Mouse (Mus musculus) embryonic facial prominence, embryonic 12.5 days (tissue): Measurements from ENCODE around the gene Eml2. TPM values are rescaled to one million over a fixed set of nuclear protein-coding genes. Genes with fewer than 3 reads are reported as not detected.

Experiments used
- ATAC-seq: fragments of 200-750 bp; cut with Nextera tagmentation; 2 replicates; pipeline ENCODE4 v1.8.0; 2017; ENCODE audit not compliant: insufficient number of reproducible peaks, insufficient read depth, low FRiP score, low TSS enrichment
- H3K27ac ChIP-seq: fragments of 300-500 bp; sonication (generic); 2 replicates; pipeline ENCODE4 v1.5.1; 2016; ENCODE audit warnings: mild to moderate bottlenecking
- H3K27me3 ChIP-seq: fragments of 300-500 bp; sonication (generic); 2 replicates; pipeline ENCODE4 v1.6.1; 2016; ENCODE audit warnings: mild to moderate bottlenecking, moderate library complexity
- H3K36me3 ChIP-seq: fragments of 300-500 bp; sonication (generic); 2 replicates; pipeline ENCODE4 v1.6.1; 2016; ENCODE audit warnings: mild to moderate bottlenecking
- H3K4me1 ChIP-seq: fragments of 300-500 bp; sonication (generic); 2 replicates; pipeline ENCODE4 v1.6.1; 2016
- H3K4me2 ChIP-seq: fragments of 300-500 bp; sonication (generic); replicated peaks from 2 replicates; pipeline ENCODE4 v1.6.1; 2016; ENCODE audit warnings: mild to moderate bottlenecking, moderate library complexity
- H3K4me3 ChIP-seq: fragments of 300-500 bp; sonication (generic); 2 replicates; pipeline ENCODE4 v1.5.1; 2016; ENCODE audit warnings: mild to moderate bottlenecking
- H3K9ac ChIP-seq: fragments of 300-500 bp; sonication (generic); 2 replicates; pipeline ENCODE4 v1.6.1; 2016; ENCODE audit warnings: mild to moderate bottlenecking, moderate library complexity
- H3K9me3 ChIP-seq: fragments of 300-500 bp; sonication (generic); 2 replicates; pipeline ENCODE4 v1.6.1; 2016; ENCODE audit warnings: mild to moderate bottlenecking, moderate library complexity
- WGBS: fragments of 180-500 bp; shearing (Covaris S2); methylation state at CpG from one replicate; pipeline ENCODE4 v1.1.7; 2016; 5-methylcytosine and 5-hydroxymethylcytosine counted together
- polyA plus RNA-seq: library from polyadenylated mRNA; unstranded; fragments of >200 nt; fragmentation: Nextera tagmentation; extraction: Ambion mirVana; gene quantifications from 2 replicates; pipeline ENCODE4 v1.2.1, GENCODE M21; 2016

Eml2 gene
- polyA plus RNA-seq, 1 experiment from 2014 or later = 4.9 TPM

DNA sequence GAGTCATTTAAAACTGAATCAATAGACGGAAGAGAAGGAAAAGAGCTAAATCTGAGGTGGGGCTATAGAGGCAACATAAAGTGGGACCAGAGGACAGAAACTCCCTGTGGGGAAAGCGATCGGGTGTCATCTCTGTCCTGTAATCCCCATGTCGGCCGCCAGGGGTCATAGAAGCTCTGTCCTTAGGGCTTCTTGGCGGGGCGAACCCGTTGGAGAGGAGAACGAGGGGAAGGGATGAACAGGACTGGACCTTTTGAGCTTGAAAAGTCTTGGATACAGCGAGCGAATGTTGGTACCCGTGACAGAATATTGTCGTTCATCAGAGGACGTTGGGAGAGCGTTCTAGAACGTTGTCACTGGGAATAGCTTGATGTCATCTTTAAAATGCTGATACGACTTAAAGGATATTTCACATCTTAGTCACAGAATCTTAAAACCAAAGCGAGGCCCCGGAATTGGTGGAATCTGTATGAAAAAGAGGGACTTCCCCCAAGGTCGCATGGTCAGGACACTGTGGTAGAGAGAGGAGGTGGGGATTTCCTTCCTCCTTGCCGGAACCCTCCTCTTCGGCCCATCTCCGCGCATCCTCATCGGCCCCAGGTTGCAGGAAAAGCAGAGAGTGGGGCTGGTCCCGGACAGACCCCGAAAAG lies 2.3 kb downstream of the Eml2 start:
- Histone ChIP-seq H3K9ac (no peak overlapping the region; the same call in 1 of the 2 replicates), H3K27me3 (peaks cover 61% of the 10 kb centered on the region), H3K36me3 (no peaks in the 10 kb centered on the region), H3K9me3 (peaks cover 10% of the 10 kb centered on the region; the same call in 1 of the 2 replicates), H3K27ac (no peak overlapping the region), H3K4me3 (peak overlapping the region; percentile 20), H3K4me2 (peak overlapping the region; percentile 48), H3K4me1 (peaks cover 21% of the 10 kb centered on the region)
- no peak for ATAC-seq
- 6% methylated on average over 27 of the region's 27 CpGs for WGBS

- Histone ChIP-seq H3K4me2 (peak overlapping the region; percentile 48), H3K4me3 (peak overlapping the region; percentile 20), H3K9ac (no peak overlapping the region; the same call in 1 of the 2 replicates), H3K9me3 (peaks cover 10% of the 10 kb centered on the region; the same call in 1 of the 2 replicates), H3K27me3 (peaks cover 61% of the 10 kb centered on the region), H3K4me1 (peaks cover 21% of the 10 kb centered on the region), H3K36me3 (no peaks in the 10 kb centered on the region), H3K27ac (no peak overlapping the region)
- under 1% methylated on average over 31 of the region's 32 CpGs for WGBS
- ATAC-seq = no peak
These were observed 3.0 kb downstream of the Eml2 start for GRCm38 (mm10) chr7:19179173-19179572.

- WGBS = 38% methylated on average over 6 of the region's 6 CpGs
- peaks cover 57% of the 10 kb centered on the region for H3K27me3 ChIP-seq
- H3K27ac ChIP-seq = no peak overlapping the region
- H3K4me2 ChIP-seq = peak overlapping the region; percentile 48; the same call in 1 of the 2 replicates
- H3K36me3 ChIP-seq = no peaks in the 10 kb centered on the region
- H3K4me1 ChIP-seq = peaks cover 27% of the 10 kb centered on the region
- no peak overlapping the region for H3K9ac ChIP-seq
- H3K9me3 ChIP-seq = peaks cover 10% of the 10 kb centered on the region; the same call in 1 of the 2 replicates
- ATAC-seq = no peak
- H3K4me3 ChIP-seq = no peak overlapping the region
These were observed 3.7 kb downstream of the Eml2 start for GRCm38 (mm10) chr7:19179936-19180335.

DNA sequence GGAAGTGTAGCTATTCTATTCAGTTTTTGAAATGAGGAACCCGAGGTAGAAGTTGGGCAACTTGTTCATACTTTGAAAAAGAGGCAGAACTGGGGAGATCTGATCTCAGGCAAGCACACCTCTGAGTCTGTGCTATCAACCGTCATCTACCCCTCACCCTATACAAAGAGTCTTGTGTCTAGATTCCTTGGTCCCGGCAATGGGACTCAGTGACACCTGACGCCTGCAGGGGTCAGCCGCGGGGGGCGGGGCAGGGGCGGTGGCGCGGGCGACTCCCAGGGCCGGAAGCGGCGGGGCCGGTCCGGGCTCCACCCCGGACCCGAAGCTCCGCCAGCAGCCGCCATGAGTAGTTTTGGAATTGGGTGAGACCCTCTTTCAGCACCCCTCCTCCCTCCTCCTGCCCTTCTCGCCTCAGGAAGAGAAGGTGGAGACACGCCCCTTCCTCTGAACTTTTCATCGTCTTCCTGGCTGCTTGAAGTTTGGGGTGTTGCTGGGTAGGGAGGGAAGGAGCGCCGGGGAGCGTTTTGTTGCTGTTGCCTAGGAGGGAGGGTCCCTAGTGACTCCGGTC lies 4.7 kb downstream of the Eml2 start:
- no peak for ATAC-seq
- Histone ChIP-seq H3K4me3 (peak overlapping the region; percentile 46), H3K36me3 (0 out of 2 replicates have a peak, but pooled peaks cover 1% of the 10 kb centered on the region), H3K27ac (no peak overlapping the region), H3K9me3 (peaks cover 6% of the 10 kb centered on the region; the same call in 1 of the 2 replicates), H3K4me2 (peak overlapping the region; percentile 57), H3K4me1 (peaks cover 26% of the 10 kb centered on the region), H3K9ac (peak overlapping the region; percentile 34), H3K27me3 (peaks cover 49% of the 10 kb centered on the region)
- WGBS = 1% methylated on average over 26 of the region's 27 CpGs

- no peak for ATAC-seq
- no peak overlapping the region for H3K9ac ChIP-seq
- WGBS = 89% methylated on average over 2 of the region's 2 CpGs
- no peak overlapping the region for H3K4me3 ChIP-seq
- no peak overlapping the region for H3K4me2 ChIP-seq
- peaks cover 16% of the 10 kb centered on the region; the same call in 1 of the 2 replicates for H3K36me3 ChIP-seq
- H3K27ac ChIP-seq = peak overlapping the region; percentile 64; the same call in 1 of the 2 replicates
- no peaks in the 10 kb centered on the region for H3K9me3 ChIP-seq
- peaks cover 16% of the 10 kb centered on the region for H3K27me3 ChIP-seq
- peaks cover 16% of the 10 kb centered on the region for H3K4me1 ChIP-seq
These were observed 8.0 kb downstream of the Eml2 start for GRCm38 (mm10) chr7:19184250-19184649.

- peaks cover 16% of the 10 kb centered on the region for H3K4me1 ChIP-seq
- WGBS = 78% methylated on average over 6 of the region's 6 CpGs
- no peak overlapping the region for H3K9ac ChIP-seq
- H3K27me3 ChIP-seq = peaks cover 11% of the 10 kb centered on the region
- H3K4me2 ChIP-seq = no peak overlapping the region
- peak overlapping the region; percentile 64; the same call in 1 of the 2 replicates for H3K27ac ChIP-seq
- no peak overlapping the region for H3K4me3 ChIP-seq
- H3K36me3 ChIP-seq = peaks cover 18% of the 10 kb centered on the region; the same call in 1 of the 2 replicates
- H3K9me3 ChIP-seq = no peaks in the 10 kb centered on the region
- ATAC-seq = no peak
These were observed 8.5 kb downstream of the Eml2 start for GRCm38 (mm10) chr7:19184758-19185157.

DNA sequence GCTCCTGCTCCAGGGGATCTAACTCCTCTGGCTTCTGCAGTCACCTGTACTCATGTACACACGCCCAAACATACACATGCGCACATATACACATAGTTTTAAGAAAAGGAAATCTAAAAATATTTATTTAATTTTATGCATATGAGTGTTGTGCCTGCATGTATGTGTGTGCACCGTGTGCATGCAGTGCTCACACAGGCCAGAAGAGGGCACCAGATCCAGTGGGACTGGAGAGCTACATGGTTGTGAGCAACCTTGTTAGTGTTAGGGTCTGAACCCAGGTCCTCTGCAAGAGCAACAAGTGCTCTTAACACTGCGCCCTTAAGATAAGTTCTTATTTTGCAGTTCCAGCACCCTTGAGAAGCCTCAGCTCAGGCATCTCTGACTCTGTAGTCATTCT lies 18.5 kb downstream of the Eml2 start:
- no peak overlapping the region for H3K4me2 ChIP-seq
- H3K4me3 ChIP-seq = no peak overlapping the region
- H3K27ac ChIP-seq = no peak overlapping the region
- H3K9ac ChIP-seq = no peak overlapping the region
- H3K27me3 ChIP-seq = no peaks in the 10 kb centered on the region
- 96% methylated on average over 4 of the region's 4 CpGs for WGBS
- ATAC-seq = no peak
- peaks cover 52% of the 10 kb centered on the region for H3K36me3 ChIP-seq
- H3K9me3 ChIP-seq = peaks cover 6% of the 10 kb centered on the region; the same call in 1 of the 2 replicates
- H3K4me1 ChIP-seq = no peaks in the 10 kb centered on the region

- H3K9ac ChIP-seq = no peak overlapping the region
- H3K4me2 ChIP-seq = no peak overlapping the region
- no peaks in the 10 kb centered on the region for H3K4me1 ChIP-seq
- H3K27ac ChIP-seq = no peak overlapping the region
- H3K27me3 ChIP-seq = no peaks in the 10 kb centered on the region
- no peak for ATAC-seq
- H3K36me3 ChIP-seq = peaks cover 44% of the 10 kb centered on the region
- no peak overlapping the region for H3K4me3 ChIP-seq
- 61% methylated on average over 6 of the region's 6 CpGs for WGBS
- peaks cover 6% of the 10 kb centered on the region; the same call in 1 of the 2 replicates for H3K9me3 ChIP-seq
These were observed 20.5 kb downstream of the Eml2 start for GRCm38 (mm10) chr7:19196676-19197075.

- no peak for ATAC-seq
- Histone ChIP-seq H3K4me1 (no peaks in the 10 kb centered on the region), H3K9ac (no peak overlapping the region), H3K27me3 (no peaks in the 10 kb centered on the region), H3K4me2 (no peak overlapping the region), H3K36me3 (peaks cover 41% of the 10 kb centered on the region), H3K4me3 (no peak overlapping the region), H3K27ac (no peak overlapping the region), H3K9me3 (peaks cover 6% of the 10 kb centered on the region; the same call in 1 of the 2 replicates)
- WGBS = 43% methylated on average over 2 of the region's 2 CpGs
These were observed 21.8 kb downstream of the Eml2 start for GRCm38 (mm10) chr7:19197985-19198384.

DNA sequence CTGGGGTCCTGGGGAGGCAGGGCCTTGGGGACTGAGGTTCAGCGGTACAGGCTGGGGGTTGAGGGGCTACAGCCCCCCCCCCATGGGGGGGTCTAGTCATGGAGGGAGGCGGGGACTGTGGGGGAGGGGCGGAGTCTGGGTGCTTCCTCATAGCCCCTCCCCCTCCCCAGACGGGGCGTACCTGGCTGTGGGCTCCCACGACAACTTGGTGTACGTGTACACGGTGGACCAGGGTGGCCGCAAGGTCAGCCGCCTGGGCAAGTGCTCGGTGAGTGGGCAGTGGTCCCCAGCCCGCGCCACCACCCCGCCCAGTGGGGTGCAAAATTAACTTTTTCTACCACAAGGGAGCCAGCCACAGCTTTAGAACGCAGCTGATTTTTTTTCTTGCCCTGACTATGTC lies 25.4 kb downstream of the Eml2 start:
- H3K27me3 ChIP-seq = no peaks in the 10 kb centered on the region
- no peaks in the 10 kb centered on the region for H3K4me1 ChIP-seq
- no peaks in the 10 kb centered on the region for H3K9me3 ChIP-seq
- no peak overlapping the region for H3K4me2 ChIP-seq
- H3K36me3 ChIP-seq = peaks cover 26% of the 10 kb centered on the region
- no peak overlapping the region for H3K27ac ChIP-seq
- no peak overlapping the region for H3K4me3 ChIP-seq
- H3K9ac ChIP-seq = no peak overlapping the region
- no peak; the same call in 1 of the 2 replicates for ATAC-seq
- 61% methylated on average over 14 of the region's 15 CpGs for WGBS

- H3K4me1 ChIP-seq = no peaks in the 10 kb centered on the region
- no peak overlapping the region for H3K4me3 ChIP-seq
- no peak overlapping the region for H3K9ac ChIP-seq
- no peak overlapping the region for H3K4me2 ChIP-seq
- H3K36me3 ChIP-seq = peaks cover 25% of the 10 kb centered on the region
- H3K9me3 ChIP-seq = no peaks in the 10 kb centered on the region
- H3K27me3 ChIP-seq = no peaks in the 10 kb centered on the region
- H3K27ac ChIP-seq = no peak overlapping the region
- no peak for ATAC-seq
- 60% methylated on average over 15 of the region's 15 CpGs for WGBS
These were observed 26.0 kb downstream of the Eml2 start for GRCm38 (mm10) chr7:19202065-19202850.
